Mouse (Mus musculus) midbrain, embryonic 10.5 days (tissue): ENCODE results near the gene Hils1. TPM values are rescaled to one million over a fixed set of nuclear protein-coding genes. Genes with fewer than 3 reads are reported as not detected.

Experiments
- DNase-seq: peaks from one replicate; pipeline ENCODE4 v3.0.0-alpha.2; 2017; ENCODE audit warnings: low spot score
- H3K27ac ChIP-seq: fragments of 300-500 bp; sonication (generic); replicated peaks from 2 replicates; pipeline ENCODE4 v1.5.1; 2016; ENCODE audit warnings: mild to moderate bottlenecking
- H3K27me3 ChIP-seq: fragments of 300-500 bp; sonication (generic); 2 replicates; pipeline ENCODE4 v1.6.1; 2016; ENCODE audit warnings: low read depth, mild to moderate bottlenecking; ENCODE audit not compliant: poor library complexity, severe bottlenecking
- H3K36me3 ChIP-seq: fragments of 300-500 bp; sonication (generic); 2 replicates; pipeline ENCODE4 v1.6.1; 2016; ENCODE audit warnings: mild to moderate bottlenecking, moderate library complexity
- H3K4me1 ChIP-seq: fragments of 300-500 bp; sonication (generic); 2 replicates; pipeline ENCODE4 v1.6.1; 2016
- H3K4me3 ChIP-seq: fragments of 300-500 bp; sonication (generic); 2 replicates; pipeline ENCODE4 v1.5.1; 2016; ENCODE audit warnings: mild to moderate bottlenecking, moderate library complexity
- H3K9me3 ChIP-seq: fragments of 300-500 bp; sonication (generic); replicated peaks from 2 replicates; pipeline ENCODE4 v1.6.1; 2016; ENCODE audit warnings: mild to moderate bottlenecking
- WGBS: fragments of 180-500 bp; shearing (Covaris S2); methylation state at CpG from one replicate; pipeline ENCODE4 v1.1.7; 2016; 5-methylcytosine and 5-hydroxymethylcytosine counted together
- polyA plus RNA-seq: library from polyadenylated mRNA; unstranded; fragments of >200 nt; fragmentation: Nextera tagmentation; extraction: Ambion mirVana; gene quantifications from 2 replicates; pipeline ENCODE4 v1.2.1, GENCODE M21; 2016

Gene Hils1
- polyA plus RNA-seq, 1 experiment from 2014 or later = not detected

DNA sequence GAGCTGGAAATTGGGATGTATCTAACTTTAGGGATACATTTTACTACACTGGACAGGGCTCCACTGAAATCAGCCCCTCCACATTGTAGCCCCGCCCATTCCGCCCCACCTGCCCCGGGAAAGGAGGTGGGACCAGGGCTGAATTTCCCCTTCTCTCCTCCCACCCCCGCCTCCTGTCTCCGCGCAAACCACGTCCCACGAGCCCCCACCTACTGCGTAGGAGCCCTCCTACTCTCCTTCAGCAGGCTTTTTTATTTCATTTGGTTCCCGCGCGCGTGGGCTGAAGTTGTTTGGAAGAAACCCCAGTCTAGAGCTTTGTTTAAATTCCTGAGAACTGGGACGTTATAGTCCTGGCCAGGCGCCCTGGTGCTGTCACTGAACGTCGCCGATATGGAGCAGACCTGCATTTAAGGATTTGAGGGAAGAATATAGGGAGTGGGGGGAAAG, 30.0 kb upstream of the Hils1 start:
- Histone ChIP-seq H3K4me1 (peaks cover 36% of the 10 kb centered on the region), H3K4me3 (peak overlapping the region; percentile 54), H3K36me3 (no peaks in the 10 kb centered on the region), H3K9me3 (no peaks in the 10 kb centered on the region), H3K27me3 (peaks cover 96% of the 10 kb centered on the region), H3K27ac (no peak overlapping the region)
- 1% methylated on average over 18 of the region's 18 CpGs for WGBS
- DNase-seq = no peak

DNA sequence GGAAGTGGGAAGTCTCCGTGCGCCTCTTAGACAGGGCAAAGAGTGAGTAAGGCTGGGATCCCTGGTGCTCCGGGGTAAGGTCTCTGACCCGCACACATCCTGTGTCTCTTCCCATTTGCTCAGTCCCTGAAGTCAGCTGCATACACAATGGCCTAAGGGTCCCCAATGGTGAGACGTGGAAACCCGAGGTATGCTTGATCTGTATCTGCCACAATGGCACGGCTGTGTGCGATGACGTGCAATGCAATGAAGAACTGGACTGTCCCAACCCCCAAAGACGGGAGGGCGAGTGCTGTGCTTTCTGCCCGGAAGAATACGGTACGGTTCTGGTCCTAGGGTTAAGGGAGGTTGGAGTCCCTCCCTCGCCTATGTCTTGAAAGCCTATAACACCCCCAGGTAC, 29.6 kb upstream of the Hils1 start:
- H3K27me3 ChIP-seq = peaks cover 96% of the 10 kb centered on the region
- 4% methylated on average over 15 of the region's 15 CpGs for WGBS

DNA sequence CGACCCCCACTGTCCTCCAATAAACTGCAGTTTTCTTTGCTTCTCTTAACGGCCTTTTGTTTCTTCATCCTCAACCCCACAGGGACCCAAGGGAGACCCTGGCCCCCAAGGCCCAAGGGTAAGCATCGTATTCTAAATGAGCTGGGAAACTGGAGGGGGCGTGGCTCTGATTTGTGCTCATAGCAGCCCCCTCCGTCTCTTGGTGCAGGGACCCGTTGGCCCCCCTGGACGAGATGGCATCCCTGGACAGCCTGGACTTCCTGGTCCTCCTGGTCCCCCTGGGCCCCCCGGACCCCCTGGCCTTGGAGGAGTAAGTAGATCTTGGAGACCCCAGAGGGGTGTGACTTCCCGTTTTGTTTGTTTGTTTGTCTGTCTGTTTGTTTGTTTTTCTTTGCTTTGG, 29.1 kb upstream of the Hils1 start:
- Histone ChIP-seq H3K27ac (no peak overlapping the region), H3K27me3 (peaks cover 96% of the 10 kb centered on the region), H3K36me3 (no peaks in the 10 kb centered on the region), H3K9me3 (no peaks in the 10 kb centered on the region), H3K4me1 (peaks cover 34% of the 10 kb centered on the region), H3K4me3 (no peak overlapping the region)
- 24% methylated on average over 9 of the region's 9 CpGs for WGBS
- DNase-seq = no peak

More for the DNA sequence above, 29.6 kb upstream of the Hils1 start:
- H3K9me3 ChIP-seq = no peaks in the 10 kb centered on the region
- H3K4me1 ChIP-seq = peaks cover 36% of the 10 kb centered on the region
- no peak overlapping the region for H3K27ac ChIP-seq
- peak overlapping the region; percentile 54 for H3K4me3 ChIP-seq
- DNase-seq = no peak
- H3K36me3 ChIP-seq = no peaks in the 10 kb centered on the region

DNA sequence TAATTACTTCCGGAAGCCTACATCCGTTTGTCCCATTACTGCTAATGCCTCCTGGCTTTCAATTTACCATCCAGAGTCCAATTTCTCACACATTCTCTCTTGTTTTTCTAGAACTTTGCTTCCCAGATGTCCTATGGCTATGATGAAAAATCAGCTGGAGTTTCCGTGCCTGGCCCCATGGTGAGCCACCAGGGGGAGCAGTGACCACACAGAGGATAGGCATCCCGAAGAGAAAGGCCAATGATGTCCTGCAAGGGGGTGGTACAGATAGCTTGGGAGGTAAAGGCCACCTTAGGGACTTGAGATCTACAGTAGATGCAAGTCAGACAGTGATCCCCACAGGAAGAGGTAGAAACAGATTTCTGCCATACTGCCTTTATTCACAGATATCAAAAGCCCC, 28.1 kb upstream of the Hils1 start:
- H3K27me3 ChIP-seq = peaks cover 90% of the 10 kb centered on the region
- H3K27ac ChIP-seq = no peak overlapping the region
- H3K36me3 ChIP-seq = no peaks in the 10 kb centered on the region
- no peaks in the 10 kb centered on the region for H3K9me3 ChIP-seq
- peaks cover 30% of the 10 kb centered on the region for H3K4me1 ChIP-seq
- DNase-seq = peak; percentile 68
- 24% methylated on average over 4 of the region's 4 CpGs for WGBS
- H3K4me3 ChIP-seq = no peak overlapping the region

DNA sequence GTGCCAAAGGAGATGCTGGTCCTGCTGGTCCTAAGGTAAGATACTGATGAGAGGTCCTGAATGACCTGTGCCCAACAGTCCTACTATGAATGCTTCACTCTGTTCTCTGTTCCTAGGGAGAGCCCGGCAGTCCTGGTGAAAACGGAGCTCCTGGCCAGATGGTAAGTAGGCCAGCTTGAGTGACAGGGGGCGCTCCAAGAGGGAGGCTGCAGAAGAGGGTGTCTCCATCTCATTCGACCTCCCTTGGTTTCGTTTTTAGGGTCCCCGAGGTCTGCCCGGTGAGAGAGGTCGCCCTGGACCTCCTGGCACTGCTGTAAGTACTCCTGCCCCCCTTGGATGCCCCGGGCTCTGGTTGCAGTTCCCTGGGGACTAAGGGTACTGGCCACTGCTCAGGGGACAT, 26.3 kb upstream of the Hils1 start:
- H3K9me3 ChIP-seq = no peaks in the 10 kb centered on the region
- H3K4me1 ChIP-seq = peaks cover 29% of the 10 kb centered on the region
- H3K27ac ChIP-seq = no peak overlapping the region
- H3K36me3 ChIP-seq = no peaks in the 10 kb centered on the region
- 38% methylated on average over 9 of the region's 9 CpGs for WGBS
- H3K4me3 ChIP-seq = no peak overlapping the region
- no peak for DNase-seq
- H3K27me3 ChIP-seq = peaks cover 71% of the 10 kb centered on the region

DNA sequence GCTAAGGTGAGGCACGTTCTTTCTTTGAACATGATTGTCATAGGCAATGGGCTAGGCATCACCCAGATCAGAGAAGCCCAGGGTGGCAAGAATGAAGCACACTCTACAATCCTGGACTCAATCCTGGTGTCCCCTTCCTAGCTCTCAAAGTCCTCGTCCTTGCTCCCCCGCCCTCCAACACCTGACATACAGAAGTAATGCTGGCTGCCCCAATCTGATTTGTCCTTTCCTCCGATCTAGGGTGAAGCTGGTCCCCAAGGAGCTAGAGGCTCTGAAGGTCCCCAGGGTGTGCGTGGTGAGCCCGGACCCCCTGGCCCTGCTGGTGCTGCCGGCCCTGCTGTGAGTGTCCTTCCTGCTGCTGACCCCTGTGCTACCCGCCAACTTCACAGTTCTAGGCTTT, 25.6 kb upstream of the Hils1 start:
- no peak for DNase-seq
- peaks cover 65% of the 10 kb centered on the region for H3K27me3 ChIP-seq
- WGBS = 83% methylated on average over 8 of the region's 8 CpGs

DNA sequence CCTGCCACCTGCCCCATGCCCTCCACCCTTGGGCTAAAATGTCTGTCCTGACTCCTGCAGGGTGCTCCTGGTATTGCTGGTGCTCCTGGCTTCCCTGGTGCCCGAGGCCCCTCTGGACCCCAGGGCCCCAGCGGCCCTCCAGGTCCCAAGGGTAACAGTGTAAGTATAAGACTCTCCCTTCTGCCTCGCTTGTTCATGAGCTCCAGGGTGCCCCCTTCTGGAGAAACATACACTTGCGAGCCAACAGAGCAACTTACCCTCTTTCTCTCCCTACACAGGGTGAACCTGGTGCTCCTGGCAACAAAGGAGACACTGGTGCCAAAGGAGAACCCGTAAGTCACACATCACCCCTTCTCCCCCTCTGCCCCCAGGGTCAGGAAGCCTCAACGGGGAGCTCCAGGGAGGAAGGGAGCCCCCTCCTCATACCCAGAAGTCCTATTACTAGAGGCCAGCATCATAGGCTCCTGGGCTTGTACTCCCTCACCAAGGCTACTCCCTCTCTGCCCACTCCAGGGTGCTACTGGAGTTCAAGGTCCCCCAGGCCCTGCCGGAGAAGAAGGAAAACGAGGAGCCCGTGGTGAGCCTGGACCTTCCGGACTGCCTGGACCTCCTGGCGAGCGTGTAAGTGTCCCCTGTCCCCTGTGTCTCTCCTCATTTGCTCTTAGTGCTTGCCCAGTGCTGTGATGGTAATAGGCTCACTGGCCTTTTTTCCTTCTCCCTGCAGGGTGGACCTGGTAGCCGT, 24.9 kb upstream of the Hils1 start:
- WGBS = 54% methylated on average over 13 of the region's 13 CpGs
- Histone ChIP-seq H3K4me1 (peaks cover 18% of the 10 kb centered on the region), H3K36me3 (no peaks in the 10 kb centered on the region), H3K4me3 (no peak overlapping the region), H3K9me3 (no peaks in the 10 kb centered on the region), H3K27me3 (peaks cover 60% of the 10 kb centered on the region), H3K27ac (no peak overlapping the region; the same call in 1 of the 2 replicates)
- DNase-seq = no peak

More for the DNA sequence above, 25.6 kb upstream of the Hils1 start:
- no peaks in the 10 kb centered on the region for H3K36me3 ChIP-seq
- no peaks in the 10 kb centered on the region for H3K9me3 ChIP-seq
- H3K4me1 ChIP-seq = peaks cover 23% of the 10 kb centered on the region
- no peak overlapping the region for H3K4me3 ChIP-seq
- H3K27ac ChIP-seq = no peak overlapping the region

DNA sequence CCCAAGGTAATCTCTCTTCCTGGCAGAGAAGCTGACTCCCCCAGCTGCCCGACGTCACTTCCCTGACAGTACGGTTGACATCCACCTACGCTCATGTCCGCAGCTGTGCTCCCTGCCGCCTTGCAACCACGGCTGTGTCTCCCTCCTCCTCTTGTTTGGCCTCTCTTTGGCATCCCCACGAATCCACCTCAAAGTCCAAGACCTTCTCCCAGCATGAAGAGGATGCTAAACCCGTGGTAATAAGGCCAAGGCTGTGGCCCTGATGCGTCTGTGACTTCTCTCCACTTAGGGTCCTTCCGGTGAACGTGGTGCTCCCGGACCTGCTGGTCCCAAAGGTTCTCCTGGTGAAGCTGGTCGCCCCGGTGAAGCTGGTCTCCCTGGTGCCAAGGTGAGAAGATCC, 24.3 kb upstream of the Hils1 start:
- Histone ChIP-seq H3K4me3 (no peak overlapping the region), H3K27me3 (peaks cover 54% of the 10 kb centered on the region), H3K9me3 (no peaks in the 10 kb centered on the region), H3K27ac (no peak overlapping the region; the same call in 1 of the 2 replicates), H3K4me1 (peaks cover 11% of the 10 kb centered on the region), H3K36me3 (no peaks in the 10 kb centered on the region)
- 82% methylated on average over 15 of the region's 15 CpGs for WGBS
- DNase-seq = no peak

DNA sequence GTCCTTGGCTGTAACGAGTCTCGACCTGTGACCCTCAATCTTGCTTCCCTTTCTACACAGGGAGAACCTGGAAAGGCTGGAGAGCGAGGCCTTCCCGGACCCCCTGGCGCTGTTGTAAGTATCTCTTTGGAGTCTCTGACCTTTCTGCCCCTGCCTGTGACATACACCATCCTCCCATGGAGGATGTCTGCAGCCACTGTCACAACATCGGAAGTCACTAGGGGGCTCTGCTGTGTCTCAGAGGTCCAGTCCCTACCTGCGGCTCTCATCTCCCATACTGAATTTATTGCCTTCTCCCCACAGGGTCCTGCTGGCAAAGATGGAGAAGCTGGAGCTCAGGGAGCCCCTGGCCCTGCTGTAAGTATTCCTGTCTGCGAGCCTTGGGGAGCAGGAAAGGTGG, 23.1 kb upstream of the Hils1 start:
- peaks cover 42% of the 10 kb centered on the region for H3K27me3 ChIP-seq
- no peak overlapping the region for H3K27ac ChIP-seq
- WGBS = 21% methylated on average over 8 of the region's 8 CpGs
- H3K36me3 ChIP-seq = no peaks in the 10 kb centered on the region
- DNase-seq = no peak
- no peak overlapping the region for H3K4me3 ChIP-seq
- H3K4me1 ChIP-seq = peaks cover 17% of the 10 kb centered on the region
- H3K9me3 ChIP-seq = no peaks in the 10 kb centered on the region

DNA sequence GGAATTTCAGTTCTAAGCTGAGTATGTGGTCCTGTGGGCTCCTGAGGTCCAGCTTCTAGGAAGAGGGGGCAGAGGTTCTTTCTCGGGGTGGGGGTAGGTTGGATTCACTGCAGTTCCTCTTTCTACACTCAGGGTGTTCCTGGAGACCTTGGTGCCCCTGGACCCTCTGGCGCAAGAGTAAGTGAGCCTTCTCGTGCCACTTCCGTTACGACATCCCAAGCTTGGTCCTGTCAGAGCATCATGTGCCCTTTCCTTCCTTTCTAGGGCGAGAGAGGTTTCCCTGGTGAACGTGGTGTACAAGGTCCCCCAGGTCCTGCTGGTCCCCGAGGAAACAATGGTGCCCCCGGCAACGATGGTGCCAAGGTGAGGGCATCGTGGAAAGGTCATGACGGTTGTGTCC, 22.2 kb upstream of the Hils1 start:
- DNase-seq = no peak
- H3K4me3 ChIP-seq = no peak overlapping the region
- H3K27ac ChIP-seq = no peak overlapping the region
- H3K36me3 ChIP-seq = peaks cover 3% of the 10 kb centered on the region; the same call in 1 of the 2 replicates
- WGBS = 91% methylated on average over 12 of the region's 12 CpGs
- peaks cover 17% of the 10 kb centered on the region for H3K4me1 ChIP-seq
- H3K27me3 ChIP-seq = peaks cover 35% of the 10 kb centered on the region
- H3K9me3 ChIP-seq = peaks cover 2% of the 10 kb centered on the region; the same call in 1 of the 2 replicates

DNA sequence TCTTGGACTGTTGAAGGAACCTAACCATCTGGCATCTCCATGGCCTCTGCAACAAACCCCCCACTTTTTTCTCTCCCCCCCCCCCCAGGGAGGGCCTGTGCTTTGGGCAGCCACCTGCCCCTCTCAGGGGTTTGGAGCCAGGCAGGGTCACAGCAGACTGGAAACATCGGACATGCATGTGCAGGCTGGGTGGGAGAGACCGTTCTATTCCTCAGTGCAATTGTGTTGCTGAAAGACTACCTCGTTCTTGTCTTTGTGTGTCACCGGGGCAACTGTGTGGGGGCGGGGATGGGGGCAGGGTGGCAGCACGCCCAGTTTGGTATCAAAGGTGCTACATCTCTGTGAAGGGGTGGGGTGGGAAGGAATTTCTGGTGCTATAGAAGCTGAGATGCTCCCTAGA, 15.2 kb upstream of the Hils1 start:
- peaks cover 11% of the 10 kb centered on the region; the same call in 1 of the 2 replicates for H3K36me3 ChIP-seq
- H3K9me3 ChIP-seq = peaks cover 12% of the 10 kb centered on the region; the same call in 1 of the 2 replicates
- H3K4me3 ChIP-seq = peak overlapping the region; percentile 23
- 5% methylated on average over 6 of the region's 6 CpGs for WGBS
- H3K4me1 ChIP-seq = peaks cover 28% of the 10 kb centered on the region
- H3K27me3 ChIP-seq = peaks cover 13% of the 10 kb centered on the region
- DNase-seq = peak; percentile 50
- peak overlapping the region; percentile 84 for H3K27ac ChIP-seq

DNA sequence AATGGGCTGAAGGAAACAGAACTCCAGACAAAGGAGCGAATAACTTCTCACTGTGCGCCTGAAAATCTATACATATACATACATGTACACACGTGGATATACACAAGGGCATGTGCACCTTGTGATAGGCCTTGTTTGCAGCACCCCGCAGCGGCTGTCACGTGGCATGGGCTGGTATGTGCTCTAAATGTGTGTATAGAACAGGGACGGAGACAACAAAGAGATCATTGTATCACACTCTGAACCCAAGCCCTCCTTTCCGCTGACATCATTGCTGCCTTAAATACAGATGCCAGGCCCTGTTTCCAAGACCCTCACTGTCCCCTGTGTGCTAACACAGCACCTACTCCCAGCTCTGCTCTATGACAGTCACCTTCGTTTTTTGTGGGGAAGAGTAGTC, 12.3 kb upstream of the Hils1 start:
- peaks cover 10% of the 10 kb centered on the region; the same call in 1 of the 2 replicates for H3K36me3 ChIP-seq
- peaks cover 11% of the 10 kb centered on the region for H3K27me3 ChIP-seq
- H3K27ac ChIP-seq = no peak overlapping the region
- DNase-seq = no peak
- H3K4me1 ChIP-seq = peaks cover 29% of the 10 kb centered on the region
- H3K4me3 ChIP-seq = no peak overlapping the region
- WGBS = 81% methylated on average over 9 of the region's 9 CpGs
- H3K9me3 ChIP-seq = peaks cover 11% of the 10 kb centered on the region; the same call in 1 of the 2 replicates

DNA sequence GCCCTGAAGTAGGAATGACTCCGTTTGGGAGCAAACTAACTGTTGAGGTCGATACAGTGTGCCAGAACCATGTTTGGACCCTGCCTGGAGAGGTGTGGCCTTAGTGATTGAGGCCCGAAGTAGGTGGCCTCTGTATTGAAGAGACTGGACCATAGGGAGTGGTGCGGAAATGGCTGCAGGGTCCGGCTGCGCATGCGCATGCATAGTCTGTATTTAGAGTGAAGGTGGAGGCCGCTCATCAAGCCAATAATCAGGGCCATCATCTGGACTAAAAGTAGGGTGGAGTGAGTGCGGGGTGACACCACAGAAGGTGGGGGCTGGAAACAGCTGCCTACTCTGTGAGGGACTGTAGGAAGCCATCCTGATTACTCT, 9.7 kb upstream of the Hils1 start:
- no peak for DNase-seq
- no peak overlapping the region for H3K27ac ChIP-seq
- peaks cover 20% of the 10 kb centered on the region for H3K4me1 ChIP-seq
- H3K27me3 ChIP-seq = peaks cover 8% of the 10 kb centered on the region
- H3K36me3 ChIP-seq = no peaks in the 10 kb centered on the region
- WGBS = 85% methylated on average over 9 of the region's 9 CpGs
- H3K4me3 ChIP-seq = no peak overlapping the region
- no peaks in the 10 kb centered on the region for H3K9me3 ChIP-seq
